Mouse (Mus musculus) thymus, postnatal 25 days (tissue): ENCODE measurements around the gene Cdh4.

Experiments
- DNase-seq: peaks from one replicate; pipeline ENCODE4 v3.0.0; 2022

The Cdh4 gene

DNA sequence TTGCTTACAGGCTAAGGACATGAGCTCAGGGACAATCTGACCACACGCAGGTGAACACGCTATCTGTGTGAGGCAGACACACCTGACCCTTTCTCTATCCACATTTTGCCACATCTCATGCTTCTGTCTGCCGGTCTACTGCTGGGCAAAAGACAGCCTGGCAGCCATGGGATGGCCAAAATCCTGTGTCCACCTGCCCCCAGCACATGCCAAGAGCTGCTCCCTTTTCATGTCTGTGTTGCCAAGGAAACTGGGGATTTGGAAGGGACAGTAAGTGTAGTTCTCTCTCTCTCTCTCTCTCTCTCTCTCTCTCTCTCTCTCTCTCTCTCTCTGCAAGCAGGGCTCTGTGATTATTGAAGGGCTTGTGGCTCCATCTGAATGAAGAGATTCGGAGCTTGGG, 98.9 kb downstream of the Cdh4 start:
- no peak for DNase-seq

DNA sequence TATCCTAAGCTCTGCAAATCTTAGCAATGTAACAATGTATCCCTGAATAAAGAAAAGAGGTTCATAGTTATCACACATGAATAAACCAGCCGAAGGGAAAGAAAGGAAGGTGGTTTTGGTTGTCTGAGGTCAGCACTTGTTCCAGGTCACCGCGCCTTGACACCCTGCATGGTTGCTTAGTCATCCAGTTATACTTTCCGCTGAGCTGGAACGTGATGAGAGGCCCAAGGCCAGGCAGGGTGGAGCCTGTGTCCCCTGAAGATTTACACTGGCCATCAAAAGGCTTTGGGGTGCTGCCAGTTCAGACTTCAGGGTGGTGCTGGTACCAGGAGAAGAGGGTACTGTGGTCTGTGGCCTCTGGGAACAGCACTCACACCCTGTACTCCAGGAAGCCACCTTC, 105.4 kb downstream of the Cdh4 start:
- DNase-seq, result no peak

DNA sequence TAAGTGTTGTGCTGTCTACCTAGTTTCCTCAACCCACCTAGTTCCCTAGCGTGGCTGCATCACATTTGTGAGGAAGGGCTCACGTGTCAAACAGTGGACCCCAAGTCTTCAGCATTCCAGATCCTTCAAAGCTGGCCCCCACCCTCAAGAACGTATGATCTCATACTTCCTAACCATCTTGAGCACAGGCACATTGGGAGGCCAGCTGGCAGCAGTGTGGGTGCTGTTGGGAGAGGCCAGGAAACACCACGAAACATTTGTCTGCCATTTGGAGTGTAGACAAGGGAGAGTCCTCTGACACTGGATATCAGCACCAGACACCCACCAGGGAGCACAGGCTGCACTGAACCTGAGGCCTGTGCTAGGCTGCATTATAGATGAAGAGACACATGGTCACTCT, 113.7 kb downstream of the Cdh4 start:
- DNase-seq, result no peak

DNA sequence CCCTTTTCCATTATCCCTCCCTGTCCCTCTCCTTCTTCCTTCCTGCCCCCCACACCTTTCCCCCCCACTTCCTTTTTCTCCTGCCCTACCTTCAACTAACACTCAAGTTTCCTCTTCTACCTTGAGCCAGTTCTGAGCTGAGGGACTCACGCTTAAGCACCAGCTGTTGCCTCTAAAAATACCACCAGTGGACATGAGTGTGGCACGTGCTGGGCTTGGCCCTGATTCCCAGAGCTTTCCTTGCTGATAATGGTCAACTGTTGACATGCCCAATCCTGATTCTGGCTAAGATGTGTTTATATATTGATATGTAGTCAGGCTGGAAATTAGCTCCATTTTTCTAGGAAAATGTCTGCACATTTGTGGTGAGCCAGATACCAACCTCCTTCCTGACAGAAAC, 120.1 kb downstream of the Cdh4 start:
- no peak for DNase-seq

DNA sequence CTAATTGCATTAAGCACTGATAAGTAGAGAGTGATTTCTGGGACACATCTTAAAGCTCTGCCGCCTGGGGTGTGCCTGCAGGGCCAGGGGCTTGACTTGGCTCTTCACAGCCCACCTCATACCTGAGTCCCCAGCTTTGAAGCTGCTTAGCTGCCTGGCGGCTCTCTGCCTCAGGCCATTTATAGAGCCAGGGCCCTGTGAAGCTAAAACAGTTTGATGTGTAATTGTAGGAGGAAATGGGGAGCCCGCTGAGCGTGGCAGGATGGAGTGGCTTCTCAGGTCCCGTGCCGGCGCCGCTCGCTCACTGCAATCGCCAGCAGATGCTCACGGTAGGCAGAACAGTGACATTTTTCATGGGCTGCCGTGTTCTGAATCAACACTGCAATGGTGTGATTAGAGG, 123.4 kb downstream of the Cdh4 start:
- no peak for DNase-seq

DNA sequence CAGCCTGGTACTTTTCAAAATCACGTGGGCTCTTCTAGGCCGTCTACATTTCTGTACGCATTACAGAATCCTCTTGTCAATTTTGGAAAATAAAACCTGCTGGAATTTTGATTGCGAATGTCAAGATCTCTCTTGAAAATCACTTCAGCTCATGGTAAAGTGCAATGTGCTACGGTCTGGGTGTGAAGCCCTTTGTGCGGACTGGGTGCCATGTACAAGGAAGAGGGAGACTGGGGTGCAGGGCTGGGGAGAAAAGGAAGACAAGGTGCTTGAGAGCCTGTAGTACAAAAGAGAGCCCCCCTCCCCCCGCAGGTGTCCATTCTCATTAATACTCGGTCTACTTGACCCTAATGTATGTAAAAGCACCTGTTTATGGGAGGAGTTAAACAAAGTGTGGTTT, 125.7 kb downstream of the Cdh4 start:
- no peak for DNase-seq

DNA sequence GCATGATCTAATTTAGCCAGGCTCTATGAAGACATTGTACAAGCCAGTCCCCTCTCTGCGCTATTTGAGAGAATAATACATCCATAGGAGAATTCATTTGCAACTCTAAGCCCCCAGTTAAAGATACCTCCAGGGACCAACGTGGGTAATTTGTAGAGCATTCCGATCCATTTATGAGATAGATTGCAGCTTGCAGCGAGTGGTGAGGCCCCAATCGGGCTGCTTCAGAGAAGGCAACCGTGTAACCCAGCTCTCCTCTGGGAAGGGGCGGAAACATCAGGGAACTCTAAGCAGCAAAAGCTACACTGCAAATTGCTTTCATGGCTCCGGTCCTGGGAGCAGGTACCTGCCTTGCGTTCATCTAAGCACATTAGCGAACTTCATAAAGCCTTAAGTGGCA, 126.9 kb downstream of the Cdh4 start:
- no peak for DNase-seq

DNA sequence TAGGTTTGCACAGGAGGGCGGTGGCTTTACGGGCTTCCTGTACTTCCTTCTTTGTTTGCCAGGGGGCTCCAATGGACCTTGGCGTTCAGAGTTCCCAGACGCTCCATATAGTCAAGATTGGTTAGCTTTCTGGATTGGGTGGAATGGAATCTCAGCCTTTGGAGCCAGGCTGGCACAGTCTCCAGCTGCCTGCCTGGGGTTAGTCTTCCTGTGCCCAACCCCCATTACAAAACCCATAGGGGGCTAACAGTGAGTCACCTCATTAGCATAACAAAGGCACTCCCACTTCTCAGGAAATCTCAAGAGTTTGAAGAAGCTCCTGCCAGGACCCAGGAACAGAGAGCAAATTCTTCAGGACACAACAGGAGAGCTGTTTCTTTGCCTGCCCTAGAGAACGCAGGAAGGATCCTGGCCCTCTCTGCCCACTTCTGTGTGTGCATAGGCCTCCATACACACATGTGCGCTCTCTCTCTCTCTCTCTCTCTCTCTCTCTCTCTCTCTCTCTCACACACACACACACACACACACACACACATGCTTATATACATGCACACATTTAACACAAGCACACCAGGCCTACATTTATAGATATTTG, 129.0 kb downstream of the Cdh4 start:
- no peak for DNase-seq

DNA sequence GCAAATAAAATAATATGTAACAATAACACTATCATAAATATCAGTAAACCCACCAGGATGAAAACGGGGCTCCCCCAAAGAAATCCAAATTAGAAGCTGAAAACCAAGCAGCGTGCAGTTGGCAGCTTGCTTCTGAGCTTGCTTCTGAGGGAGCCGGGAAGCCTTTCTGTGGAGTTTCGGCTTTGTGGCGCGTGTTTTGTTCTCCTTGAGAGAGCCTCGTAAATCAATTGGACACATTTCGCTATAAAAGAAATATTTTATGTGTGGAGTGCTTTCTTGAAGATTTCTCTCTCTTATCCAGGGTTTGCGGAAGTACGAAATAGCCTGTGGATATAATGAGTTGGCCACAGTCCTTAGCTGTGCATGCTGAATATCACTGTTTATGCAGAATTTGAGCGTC, 131.1 kb downstream of the Cdh4 start:
- no peak for DNase-seq

DNA sequence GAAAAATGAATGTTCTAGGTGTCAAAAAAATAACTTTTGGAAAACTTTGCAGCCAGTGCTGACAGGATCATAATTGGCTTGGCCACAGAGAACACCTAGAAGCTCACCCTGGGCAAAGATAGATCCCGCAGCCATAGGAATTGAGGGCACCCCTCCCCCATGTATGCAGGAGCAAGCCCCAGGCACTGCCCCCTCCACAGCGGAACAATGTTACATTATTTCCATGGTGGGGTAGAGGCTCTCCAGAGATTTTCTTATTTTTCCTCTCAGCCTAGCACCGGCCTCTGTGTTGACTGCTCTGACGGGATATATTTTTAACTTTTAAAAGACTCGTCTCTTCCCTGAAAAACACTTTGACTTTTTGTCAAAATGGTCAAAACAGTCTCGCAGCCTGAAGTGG, 131.6 kb downstream of the Cdh4 start:
- no peak for DNase-seq

DNA sequence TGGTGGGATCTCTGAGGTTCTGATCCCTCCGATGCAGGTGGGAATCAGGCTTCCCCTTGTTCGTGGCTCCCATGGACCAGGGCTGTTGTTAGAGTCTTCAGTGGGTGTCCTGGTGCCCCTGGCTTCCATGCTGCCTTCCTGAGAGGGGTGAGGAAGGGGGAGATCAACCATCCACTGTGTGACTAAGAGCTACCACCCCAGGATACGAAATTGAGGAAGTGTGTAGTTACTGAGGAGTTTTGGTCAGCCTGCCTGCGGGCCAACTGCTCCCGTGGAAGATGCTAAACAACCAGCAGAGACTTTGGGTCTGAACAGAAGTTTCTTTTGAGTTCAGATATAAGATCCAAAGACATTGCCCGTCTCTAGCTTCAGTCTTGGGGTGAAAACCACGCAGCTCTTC, 133.4 kb downstream of the Cdh4 start:
- DNase-seq, result no peak

DNA sequence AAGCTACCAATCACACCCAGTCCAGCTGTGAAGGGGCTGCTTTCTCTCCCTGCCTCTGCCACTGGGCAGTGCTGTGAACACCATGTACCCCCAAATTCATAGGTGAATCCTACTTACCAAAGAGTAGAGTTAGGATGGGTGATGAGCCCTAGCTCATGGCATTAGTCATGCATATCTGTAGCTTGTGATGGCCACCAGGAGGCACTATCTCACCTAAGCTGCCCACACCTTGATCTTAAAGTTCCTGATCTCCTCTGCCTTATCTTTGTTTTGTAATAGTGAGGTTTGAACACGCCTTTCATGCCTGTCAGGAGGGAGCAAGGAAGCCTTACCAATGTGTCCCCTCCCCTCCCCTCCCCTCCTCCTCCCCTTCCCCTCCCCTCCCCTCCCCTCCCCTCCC, 134.0 kb downstream of the Cdh4 start:
- no peak for DNase-seq

DNA sequence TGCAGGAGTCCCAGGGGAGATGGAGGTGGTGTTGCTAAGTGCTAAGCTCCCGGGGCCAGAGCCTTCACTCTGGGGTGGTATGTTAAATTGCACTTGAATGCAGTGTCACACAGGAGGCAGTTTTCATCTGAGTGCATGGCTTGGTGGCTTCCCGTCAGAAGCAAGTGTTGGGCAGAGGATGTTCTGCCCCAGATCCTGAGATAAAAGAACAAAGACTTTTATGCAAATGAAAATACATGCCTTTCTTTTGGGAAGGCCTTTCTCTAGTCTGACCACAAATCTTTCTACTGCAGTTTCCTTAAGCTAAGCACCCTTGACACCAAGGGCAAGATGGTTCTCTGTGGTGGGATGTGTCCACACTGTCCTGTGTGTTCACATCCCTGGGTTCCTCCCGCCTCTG, 136.1 kb downstream of the Cdh4 start:
- DNase-seq, result no peak

DNA sequence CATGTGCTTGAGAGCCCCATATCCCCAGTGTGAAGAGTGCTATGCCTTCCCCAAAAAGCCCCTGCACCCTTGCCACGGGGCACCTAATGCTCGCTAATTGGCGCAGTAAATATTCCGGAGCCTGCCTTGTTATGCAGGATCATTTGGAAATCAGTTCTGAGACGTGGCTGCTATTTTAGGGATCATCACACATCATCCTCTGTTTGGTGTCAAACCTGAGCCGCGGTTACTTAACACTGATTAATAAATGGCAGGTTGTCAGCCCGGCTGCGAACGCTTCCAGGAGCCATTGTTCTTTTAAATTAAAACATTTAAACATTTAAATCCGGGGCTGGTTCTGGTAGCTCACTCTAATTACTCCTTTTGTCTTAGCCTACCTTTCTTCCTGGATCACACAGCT, 136.6 kb downstream of the Cdh4 start:
- no peak for DNase-seq

DNA sequence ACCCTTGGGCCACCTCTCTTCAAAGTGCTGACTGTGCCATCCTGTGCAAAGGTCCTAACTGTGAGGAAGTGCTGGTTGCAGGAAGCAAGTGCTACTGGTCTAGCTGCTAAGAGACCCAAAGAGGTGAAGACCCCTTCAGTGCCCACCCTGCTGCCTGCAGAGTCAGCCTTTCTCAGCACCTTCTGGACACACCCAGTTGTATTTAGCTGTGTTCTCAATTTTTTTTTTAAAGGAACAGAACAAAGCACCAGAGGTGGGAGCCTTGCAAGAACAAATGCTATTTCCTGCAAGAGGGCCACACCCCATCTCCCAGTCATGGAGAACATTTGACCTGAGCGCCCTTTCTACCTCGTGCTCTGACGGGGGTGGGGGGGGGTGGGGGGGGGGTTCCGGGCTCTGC, 138.2 kb downstream of the Cdh4 start:
- DNase-seq, result no peak

DNA sequence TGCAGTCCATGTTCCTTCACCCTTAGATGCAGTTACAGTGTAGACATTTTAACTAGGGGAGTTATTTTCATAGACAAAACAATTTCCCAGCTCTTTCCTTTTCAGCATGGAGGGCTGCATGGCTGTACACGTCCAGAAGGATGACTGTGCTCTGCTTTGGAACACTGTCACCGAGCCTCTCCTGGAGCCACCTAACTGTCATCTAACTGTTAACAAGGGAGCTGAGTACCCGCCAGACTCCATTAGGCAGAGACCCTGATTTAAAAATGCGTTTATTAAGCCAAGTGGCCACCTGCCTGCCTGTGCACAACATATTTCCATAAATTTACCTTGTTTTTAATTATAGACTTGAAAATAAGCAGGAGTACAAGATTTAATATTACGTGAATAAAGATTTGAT, 138.8 kb downstream of the Cdh4 start:
- DNase-seq, result no peak

DNA sequence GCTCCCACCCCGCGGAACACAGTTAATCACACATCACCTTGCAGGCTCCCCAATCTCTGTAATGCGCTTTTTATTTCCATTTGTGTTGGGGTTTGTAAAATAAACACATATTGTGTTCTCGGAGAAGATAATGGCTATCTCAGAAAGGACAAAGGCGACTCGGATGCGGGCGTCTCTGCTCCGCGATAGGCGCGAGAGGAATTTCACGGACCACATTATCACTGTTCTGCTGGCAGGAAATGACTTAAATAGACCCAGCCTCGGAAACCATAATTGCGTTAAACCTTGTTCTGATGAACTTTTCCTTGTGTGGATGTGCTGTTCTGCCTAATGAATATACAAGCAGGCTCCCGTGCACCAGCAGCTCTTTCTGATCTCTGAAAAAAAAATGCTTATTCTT, 140.7 kb downstream of the Cdh4 start:
- DNase-seq, result no peak

DNA sequence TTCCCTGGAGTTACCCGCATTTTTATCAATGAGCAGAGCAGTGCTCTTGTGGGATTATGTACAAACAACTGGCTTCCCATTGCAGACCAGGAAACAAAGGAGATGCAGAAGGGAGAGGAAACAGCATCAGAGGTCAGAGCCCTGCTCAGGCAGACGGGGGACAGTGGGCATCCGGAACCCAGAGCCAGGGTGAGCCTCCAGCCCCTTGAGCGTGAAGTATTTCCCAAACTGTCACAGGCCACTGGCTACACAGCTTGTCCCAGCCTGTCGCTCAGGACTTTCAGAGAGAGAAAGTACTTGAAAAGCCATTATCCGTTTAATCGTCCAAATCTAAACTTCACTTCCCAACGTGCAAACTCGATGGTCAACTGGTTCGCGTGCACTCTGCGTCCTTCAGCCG, 142.4 kb downstream of the Cdh4 start:
- DNase-seq, result no peak

DNA sequence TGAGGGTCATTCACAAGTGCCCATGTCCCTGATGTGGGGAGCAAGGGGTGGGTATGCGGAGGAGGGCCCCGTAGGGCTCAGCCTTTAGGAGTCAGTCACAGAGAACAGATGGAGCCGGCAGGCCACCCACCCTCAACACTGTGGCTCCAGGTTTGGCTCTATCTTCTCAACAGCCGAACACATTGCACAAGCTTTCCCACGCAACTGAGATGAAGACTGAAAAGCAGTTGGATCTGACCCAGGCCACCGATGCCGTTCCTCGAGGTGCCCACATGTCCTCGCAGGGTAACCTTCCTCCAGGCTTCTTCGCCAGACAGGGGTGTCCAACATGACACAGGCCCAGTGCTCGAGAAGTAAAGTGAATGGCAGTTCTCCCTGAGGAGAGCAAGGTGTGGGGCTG, 144.2 kb downstream of the Cdh4 start:
- no peak for DNase-seq

DNA sequence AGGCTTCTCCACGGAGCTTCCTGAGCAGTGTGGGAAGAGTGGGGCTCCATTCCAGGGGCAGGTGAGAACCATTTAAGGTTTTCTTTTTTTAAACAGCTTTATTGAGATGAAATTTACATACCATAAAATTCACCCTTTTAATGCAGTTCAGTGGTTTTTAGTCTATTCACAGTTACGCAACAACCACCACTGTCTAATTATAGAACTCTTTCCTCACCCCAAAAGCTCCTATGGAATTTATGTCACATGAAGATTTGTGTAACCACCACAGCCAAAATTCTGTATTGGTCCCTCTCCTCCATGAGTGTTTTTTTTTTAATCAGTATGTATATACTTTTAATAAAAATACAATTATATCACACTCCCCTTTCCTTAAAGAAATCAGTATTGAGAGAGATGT, 144.8 kb downstream of the Cdh4 start:
- DNase-seq, result no peak

DNA sequence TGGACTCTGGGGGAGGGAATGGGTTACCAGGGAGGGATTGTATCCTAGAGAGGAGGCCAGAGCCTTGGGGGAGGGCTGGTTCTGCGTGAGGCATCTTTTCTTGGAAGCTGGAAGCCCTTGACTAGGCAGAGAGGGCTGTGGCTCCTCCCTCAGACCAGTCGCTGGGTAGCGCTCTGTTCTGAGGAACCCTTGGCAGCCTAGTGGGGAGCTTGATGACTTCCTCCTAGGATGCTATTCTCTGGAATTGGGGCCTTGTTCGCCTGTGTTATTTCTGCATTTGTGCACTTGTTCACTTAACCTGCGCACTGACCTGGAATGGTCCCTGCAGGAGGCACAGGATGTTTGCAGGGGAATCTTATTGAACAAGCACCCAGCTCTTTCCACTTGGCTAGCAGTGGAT, 149.4 kb downstream of the Cdh4 start:
- DNase-seq, result no peak

DNA sequence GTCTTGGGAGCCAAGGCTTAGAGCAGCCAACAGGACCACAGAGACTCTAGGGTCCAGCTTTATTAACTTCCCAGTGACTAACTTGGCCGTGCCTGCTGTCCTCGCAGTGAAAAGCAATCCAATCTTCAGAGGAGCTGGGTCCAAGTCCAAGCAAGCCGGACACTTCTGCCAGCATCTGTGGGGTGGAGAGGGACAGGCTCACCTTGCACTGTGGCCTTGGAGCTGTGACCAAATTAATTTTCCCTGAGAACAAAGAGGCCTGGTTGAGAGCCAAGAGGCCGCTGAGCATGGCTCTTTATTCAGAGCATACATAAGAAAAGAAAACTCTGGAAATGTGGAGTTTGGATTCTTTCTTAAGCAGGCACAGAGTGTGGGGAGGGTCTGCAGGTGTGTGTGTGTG, 152.8 kb downstream of the Cdh4 start:
- no peak for DNase-seq

DNA sequence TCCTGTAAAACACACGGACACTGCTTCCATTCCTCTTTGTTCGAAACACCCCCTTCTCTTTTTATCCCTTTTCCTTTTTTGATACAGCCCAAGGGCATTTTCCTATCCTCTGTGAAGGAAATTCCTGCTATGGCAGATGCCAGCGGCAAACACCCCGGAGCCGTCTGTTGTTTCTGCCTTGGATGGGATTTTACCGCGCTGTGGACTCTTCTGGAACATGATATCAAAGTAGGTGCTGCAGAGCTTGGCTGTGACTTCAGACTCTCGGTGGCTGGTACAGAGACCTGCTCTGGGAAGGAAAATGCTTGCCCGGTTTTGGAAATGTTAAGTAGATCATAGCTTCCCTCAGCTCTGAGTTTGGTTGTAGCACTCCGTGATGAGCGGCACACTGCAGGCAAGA, 156.7 kb downstream of the Cdh4 start:
- DNase-seq, result no peak

DNA sequence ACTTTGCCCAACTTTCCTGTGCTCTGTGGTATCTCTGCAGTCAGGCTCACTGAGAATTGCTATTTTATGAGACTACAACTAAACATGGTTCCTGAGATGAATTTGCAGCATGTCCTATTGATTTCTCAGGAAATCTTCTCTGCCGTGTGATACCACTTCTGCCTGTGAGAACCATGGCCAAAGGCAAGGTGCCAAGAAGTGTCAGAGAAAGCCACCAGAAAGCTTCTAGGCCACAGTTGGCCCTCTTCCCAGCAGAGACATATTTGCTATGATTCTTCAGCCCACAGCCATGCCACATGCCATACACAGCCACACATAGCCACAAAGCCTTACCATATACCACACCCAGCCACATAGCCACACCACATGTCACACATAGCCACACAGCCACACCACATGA, 157.7 kb downstream of the Cdh4 start:
- DNase-seq, result no peak

DNA sequence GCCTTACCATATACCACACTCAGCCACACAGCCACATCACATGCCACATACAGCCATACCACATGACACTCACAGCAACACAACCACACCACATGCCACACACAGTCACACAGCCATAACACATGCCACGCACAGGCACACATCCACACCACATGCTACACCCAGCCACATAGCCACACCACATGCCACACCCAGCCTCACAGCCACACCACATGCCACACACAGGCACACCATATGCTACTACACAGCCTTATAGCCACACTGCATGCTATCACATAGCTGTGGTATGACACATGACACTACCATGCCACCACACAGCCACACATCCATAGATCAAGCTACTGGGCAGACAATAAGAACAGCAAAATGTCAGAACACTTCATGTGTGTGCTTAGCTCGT, 158.1 kb downstream of the Cdh4 start:
- DNase-seq, result no peak

DNA sequence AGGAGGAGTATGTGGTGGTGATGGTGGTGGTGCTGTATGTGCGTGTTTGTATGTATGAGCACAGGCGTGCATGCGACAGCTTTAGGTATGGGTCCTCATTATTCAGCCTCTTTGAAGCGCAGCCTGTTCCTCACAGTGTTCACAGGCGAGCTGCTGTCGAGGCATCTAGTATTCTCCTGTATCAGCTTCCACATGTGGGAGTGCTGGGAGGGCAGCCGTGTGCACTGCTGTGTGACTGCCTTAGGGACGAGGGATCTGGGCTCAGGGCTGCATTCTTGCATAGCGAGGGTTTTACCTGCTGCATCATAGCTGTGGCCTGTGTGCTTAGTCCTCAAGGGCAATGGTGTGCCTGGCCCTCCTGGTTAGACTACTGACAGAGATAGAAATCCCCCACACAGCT, 158.9 kb downstream of the Cdh4 start:
- no peak for DNase-seq
